Mouse (Mus musculus): Measurements from ENCODE around the gene Ogdhl.
"Not testable (repeated sequence)": the region's sequence is repeated elsewhere in the genome, so short reads cannot be mapped to it uniquely, and the experiment has no call there.

The Ogdhl gene

DNA sequence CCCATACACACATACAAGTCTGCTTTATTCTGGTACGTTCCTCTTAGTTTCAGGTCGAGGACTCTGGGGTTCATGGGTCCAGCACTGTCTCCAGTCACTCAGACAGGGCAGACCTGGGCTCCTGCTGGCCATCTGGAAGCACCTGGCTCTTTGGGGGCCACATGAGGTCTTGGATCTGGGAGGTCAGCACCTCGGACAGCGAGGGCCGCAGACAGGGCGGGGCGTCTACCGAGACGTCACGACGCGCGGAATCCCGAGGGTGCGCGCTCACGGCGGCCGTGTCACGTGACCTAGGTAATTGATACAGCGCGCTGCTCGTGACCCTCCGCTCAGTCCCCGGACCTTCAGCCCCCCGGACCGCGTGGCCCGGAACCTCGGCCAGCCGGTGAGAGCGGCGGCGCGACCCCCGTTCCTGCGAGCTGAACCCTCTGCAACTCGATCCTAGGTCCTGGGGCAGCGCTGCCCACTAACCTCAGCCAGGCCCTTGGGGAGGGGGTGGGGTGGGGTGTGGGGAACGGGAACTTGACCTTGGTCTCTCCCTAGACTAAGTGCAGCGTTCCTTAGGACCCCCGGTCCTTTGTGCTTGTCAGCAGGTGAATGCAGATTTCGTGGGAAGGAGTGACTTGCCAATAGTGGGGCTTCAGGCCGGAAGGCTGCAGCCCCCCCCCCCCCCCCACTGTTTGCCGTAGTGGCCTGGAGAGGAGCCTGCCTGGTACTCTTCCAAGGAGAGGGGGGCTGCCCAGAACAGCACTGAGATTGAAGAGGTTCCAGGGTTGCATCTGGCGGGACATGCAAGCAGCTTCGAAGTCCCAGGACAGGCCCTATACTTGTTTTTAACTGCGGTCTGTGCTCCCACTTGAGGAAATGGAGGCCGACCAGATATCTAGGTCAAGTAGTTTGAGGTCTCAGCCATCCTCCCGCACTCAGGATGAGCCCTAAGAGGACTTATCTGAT is at the start of gene Ogdhl:
Gene Ogdhl (plus strand): TSS at position 288 of the 954 bp plus-strand sequence.
- peak; percentile 73 to 78 for DNase-seq (ENCODE audit: low spot score in 2 of 2)

- peak; percentile 40 to 64 for DNase-seq (ENCODE audit: low spot score in 2 of 2)
These were observed 20.2 kb upstream of the Ogdhl start for GRCm38 (mm10) chr14:32301622-32302021.

GRCm38 (mm10) chr14:32302423-32302822 is 19.4 kb upstream of the Ogdhl start:
- no peak for DNase-seq (ENCODE audit: low spot score in 2 of 2)

DNA sequence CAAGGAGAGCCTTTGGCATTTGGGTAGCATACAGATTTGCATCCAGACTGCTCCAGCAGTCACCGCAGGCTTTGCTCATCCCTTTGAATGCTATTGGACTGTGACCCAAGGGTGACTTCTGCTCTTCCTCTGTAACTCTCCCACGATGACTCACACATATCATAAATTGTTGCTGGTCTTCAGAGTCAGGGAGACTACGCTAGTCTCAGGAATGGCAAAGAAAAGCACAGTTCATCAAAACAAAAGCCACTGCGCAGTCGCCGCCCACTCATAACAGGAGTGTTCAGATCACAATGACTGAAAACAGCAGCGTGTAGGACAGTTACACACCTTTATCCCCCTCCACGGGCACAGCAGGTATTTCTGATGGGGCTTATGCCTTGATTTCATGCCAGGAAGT is 16.9 kb upstream of the Ogdhl start:
- no peak for DNase-seq (ENCODE audit: low spot score in 2 of 2)

DNA sequence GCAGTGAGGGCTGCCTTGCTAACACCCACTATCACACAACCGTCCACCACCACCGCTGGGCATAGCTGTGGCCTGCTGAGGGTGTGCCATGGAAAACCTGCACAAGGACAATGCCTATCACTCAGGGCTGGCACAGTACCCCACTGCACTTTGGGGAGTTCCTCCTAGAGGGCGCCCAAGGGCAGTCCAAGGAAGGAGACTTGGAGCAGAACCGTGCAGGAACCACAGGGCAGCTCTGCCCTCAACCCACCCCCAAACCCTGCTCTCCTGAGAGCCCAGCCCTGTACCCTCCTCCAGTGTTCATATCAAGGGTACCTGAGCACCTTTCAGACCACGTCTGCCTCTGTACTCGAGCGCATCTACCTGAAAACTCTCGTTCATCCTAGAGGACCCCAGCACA is 11.9 kb upstream of the Ogdhl start:
- peak; percentile 44 to 47 for DNase-seq (ENCODE audit: low spot score in 2 of 2)

DNA sequence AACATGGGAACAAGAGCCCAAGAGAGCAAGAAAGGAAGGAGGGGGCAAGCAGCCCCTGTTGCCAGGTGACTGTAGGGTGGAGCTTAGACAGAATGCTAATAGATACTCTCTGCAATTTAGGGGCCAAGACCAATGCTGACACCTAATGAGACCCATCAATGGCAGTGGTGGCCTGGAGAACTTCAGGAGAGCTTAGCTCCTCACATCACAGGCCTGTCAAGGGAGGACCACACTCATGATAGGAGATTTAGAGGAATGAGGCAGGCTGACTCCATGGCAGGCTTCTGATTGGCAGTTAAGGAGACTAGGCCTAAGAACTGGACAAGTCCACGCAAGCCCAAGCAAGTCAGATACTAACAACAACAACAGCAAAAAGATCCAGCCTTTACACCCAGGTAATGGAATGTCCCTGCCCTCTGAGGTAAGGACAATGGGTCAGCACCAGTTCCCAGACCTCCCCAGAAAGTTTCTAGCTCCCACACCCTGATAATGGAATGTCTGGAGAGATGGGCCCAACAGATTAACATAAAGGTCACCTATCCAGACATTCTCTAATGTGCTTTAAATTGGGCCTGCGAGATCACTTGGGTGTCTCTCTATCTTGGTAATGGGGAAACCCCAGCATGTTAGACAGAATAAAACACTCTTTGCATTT is 10.3 kb upstream of the Ogdhl start:
- no peak for DNase-seq (ENCODE audit: low spot score in 2 of 2)

DNA sequence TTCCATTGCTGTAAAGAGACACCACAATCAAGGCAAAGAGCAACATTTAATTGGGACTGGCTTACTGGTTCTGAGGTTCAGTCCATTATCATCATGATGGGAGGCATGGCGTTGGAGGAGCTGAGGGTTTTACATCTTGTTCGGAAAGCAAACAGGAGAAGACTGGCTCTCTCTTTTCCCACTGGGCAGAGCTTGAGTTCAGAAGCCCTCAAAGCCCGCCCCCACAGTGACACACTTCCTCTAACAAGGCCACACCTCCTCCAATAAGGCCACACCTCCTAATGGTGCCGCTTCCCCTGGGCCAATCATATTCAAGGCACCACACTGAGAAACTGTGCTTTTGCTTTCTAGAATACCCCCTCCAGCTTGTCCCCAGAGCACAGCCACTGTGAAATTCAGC is 4.0 kb upstream of the Ogdhl start:
- DNase-seq (ENCODE audit: low spot score in 2 of 2), result no peak

GRCm38 (mm10) chr14:32323221-32323620 is 1.4 kb downstream of the Ogdhl start:
- peak in 1 of 2 experiments; percentile 30 for DNase-seq (ENCODE audit: low spot score in 2 of 2)

DNA sequence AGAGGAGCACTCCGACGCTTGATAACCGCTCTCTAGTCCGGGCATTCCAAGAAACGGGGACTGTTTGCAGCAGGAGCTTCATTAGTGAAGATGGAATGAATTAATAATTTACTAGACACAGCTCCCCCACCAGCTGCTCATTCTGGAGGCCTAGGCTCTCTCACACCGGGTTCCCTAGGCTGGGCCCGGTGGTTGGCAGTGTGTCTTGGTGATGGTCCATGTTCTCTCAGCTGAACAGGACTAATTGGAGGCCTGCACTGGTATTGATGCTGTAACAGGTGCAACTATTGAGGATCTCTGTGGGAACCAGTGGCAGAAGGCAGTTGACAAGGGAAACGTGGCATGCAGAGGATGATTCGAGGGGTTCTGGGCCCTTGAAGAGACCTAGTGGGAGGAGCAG is 5.5 kb downstream of the Ogdhl start:
- no peak for DNase-seq (ENCODE audit: low spot score in 2 of 2)

GRCm38 (mm10) chr14:32332515-32333445 is 11.0 kb downstream of the Ogdhl start:
- DNase-seq (ENCODE audit: low spot score in 2 of 2), result no peak

GRCm38 (mm10) chr14:32336021-32336420 is 14.2 kb downstream of the Ogdhl start:
- DNase-seq (ENCODE audit: low spot score in 2 of 2), result no peak

- no peak for DNase-seq (ENCODE audit: low spot score in 2 of 2)
These were observed 14.7 kb downstream of the Ogdhl start for GRCm38 (mm10) chr14:32336547-32336946.

DNA sequence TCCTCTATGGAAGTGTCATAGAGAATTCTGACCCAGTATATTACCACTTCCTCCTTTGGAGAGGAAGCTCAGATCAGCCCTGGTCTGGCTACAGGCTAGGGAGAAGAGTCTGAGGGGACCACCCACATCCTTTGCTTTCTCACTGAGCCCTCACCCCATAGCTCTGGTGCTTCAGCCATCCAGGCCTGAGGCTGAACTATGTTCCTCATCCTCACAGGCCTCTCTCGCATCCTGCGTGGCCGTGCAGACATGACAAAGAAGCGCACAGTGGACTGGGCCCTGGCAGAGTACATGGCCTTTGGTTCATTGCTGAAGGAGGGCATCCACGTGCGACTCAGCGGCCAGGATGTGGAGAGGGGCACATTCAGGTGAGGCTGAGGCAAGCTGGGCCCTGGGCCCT is 20.0 kb downstream of the Ogdhl start:
- DNase-seq (ENCODE audit: low spot score in 2 of 2), result no peak

DNA sequence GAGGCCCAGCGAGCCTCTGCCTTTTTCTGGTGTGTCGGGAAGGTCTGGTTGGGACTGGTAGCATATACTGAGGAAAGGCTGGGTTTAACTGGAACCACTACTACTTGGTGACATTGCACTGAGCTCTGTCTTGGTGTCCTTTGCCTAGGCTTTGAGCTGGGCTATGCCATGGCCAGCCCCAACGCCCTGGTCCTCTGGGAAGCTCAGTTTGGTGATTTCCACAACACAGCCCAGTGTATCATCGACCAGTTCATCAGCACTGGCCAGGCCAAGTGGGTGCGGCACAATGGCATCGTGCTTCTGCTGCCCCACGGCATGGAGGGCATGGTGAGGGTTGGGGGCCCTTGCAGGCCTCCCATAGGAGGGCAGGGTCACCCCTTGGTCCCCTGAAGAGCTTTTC is 22.4 kb downstream of the Ogdhl start:
- DNase-seq (ENCODE audit: low spot score in 2 of 2), result no peak

DNA sequence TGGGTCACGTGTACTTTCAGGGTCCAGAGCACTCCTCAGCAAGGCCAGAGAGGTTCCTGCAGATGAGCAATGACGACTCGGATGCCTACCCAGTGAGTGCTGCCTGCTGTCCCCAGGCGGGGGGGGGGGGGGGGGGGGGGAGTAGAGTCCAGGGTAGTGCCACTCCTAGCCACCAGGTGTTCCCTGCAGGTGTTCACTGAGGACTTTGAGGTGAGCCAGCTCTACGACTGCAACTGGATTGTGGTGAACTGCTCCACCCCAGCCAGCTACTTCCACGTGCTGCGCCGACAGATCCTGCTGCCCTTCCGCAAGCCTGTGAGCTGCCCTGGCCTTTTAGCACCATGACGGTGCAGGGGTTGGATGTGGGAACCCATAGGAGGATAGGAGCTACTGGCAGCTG is 22.9 kb downstream of the Ogdhl start:
- no peak for DNase-seq (ENCODE audit: low spot score in 2 of 2)

- no peak for DNase-seq (ENCODE audit: low spot score in 2 of 2)
These were observed 25.5 kb downstream of the Ogdhl start for GRCm38 (mm10) chr14:32347307-32347706.

DNA sequence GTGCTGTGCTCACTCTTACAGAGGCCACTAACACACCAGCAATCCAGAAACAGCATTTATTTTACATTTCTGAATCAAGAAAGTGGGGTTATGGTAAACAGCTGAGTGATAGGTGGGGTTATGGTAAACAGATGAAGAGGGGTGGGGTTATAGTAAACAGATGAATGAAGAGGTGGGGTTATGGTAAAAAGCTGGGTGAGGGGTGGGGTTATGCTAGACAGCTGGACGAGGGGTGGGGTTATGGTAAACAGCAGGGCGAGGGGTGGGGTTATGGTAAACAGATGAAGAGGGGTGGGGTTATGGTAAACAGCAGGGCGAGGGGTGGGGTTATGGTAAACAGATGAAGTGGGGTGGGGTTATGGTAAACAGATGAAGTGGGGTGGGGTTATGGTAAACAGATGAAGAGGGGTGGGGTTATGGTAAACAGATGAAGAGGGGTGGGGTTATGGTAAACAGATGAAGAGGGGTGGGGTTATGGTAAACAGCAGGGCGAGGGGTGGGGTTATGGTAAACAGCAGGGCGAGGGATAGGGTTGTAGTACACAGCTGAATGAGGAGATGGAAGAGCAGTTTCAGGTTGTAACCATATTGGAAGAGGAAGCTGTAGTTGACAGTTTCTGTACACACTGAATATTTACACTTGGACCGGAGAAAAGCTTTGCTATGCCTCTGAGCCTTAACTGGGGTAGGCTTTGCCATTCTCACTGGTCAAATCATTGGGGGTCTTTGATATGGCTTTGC is 29.5 kb downstream of the Ogdhl start:
- not testable (repeated sequence) for DNase-seq (ENCODE audit: low spot score in 2 of 2)

- no peak for DNase-seq (ENCODE audit: low spot score in 2 of 2)
These were observed 42.5 kb downstream of the Ogdhl start for GRCm38 (mm10) chr14:32364359-32364758.

DNA sequence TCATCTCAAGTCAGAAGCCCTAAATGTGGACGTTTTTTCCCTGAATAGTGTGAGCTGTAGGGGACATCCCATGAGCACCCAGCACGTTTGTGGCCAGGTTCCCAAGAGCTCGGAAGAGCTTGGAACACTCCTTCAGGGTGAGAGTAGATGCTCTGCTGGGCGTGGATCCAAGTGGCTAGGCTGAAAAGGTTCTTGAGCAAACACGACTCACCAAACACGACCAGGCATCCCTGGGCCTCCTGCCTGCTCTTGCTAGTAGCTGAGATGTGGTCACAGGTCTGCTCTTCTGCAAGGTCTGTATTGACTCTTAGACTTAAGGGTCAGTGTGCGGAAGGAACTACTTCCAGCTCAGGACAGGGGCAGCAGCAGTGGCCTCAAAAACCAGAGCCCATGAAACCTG is 47.9 kb downstream of the Ogdhl start:
- DNase-seq (ENCODE audit: low spot score in 2 of 2), result no peak

GRCm38 (mm10) chr14:32372510-32372909 is 50.7 kb downstream of the Ogdhl start:
- DNase-seq (ENCODE audit: low spot score in 2 of 2), result no peak

All from right cerebral cortex, postnatal 36 days (tissue).